Mouse (Mus musculus): ENCODE measurements around the gene Txnip.
"Not testable (repeated sequence)": the region's sequence is repeated elsewhere in the genome, so short reads cannot be mapped to it uniquely, and the experiment has no call there.

Gene Txnip

GRCm38 (mm10) chr3:96557694-96558093 is at the start of gene Txnip:
Gene Txnip, plus strand, starts transcription at chr3:96557957.
- DNase-seq = peak; percentile 99

- DNase-seq = not testable (repeated sequence)
Measured at GRCm38 (mm10) chr3:96507966-96508365, 49.8 kb upstream of the Txnip start.

- no peak for DNase-seq
Measured at GRCm38 (mm10) chr3:96520171-96520570, 37.6 kb upstream of the Txnip start.

GRCm38 (mm10) chr3:96522149-96522548 is 35.6 kb upstream of the Txnip start:
- peak; percentile 28 for DNase-seq

GRCm38 (mm10) chr3:96524028-96524810 is 33.5 kb upstream of the Txnip start:
- DNase-seq = no peak

- no peak for DNase-seq
Measured at GRCm38 (mm10) chr3:96524914-96525313, 32.8 kb upstream of the Txnip start, which contains the start of gene Hfe2. Gene Hfe2, plus strand, starts transcription at chr3:96525172.

GRCm38 (mm10) chr3:96526013-96526762 is 31.6 kb upstream of the Txnip start:
- DNase-seq = no peak

GRCm38 (mm10) chr3:96526864-96527542 is 30.8 kb upstream of the Txnip start:
- DNase-seq = no peak

GRCm38 (mm10) chr3:96528506-96528905 is 29.3 kb upstream of the Txnip start:
- no peak for DNase-seq

GRCm38 (mm10) chr3:96532050-96532449 is 25.7 kb upstream of the Txnip start:
- no peak for DNase-seq

- no peak for DNase-seq
Measured at GRCm38 (mm10) chr3:96534300-96534699, 23.5 kb upstream of the Txnip start.

- no peak for DNase-seq
Measured at GRCm38 (mm10) chr3:96539316-96539715, 18.4 kb upstream of the Txnip start.

- DNase-seq = no peak
Measured at GRCm38 (mm10) chr3:96540740-96541139, 17.0 kb upstream of the Txnip start.

- no peak for DNase-seq
Measured at GRCm38 (mm10) chr3:96541328-96542078, 16.3 kb upstream of the Txnip start.

- DNase-seq = no peak
Measured at GRCm38 (mm10) chr3:96542554-96542953, 15.2 kb upstream of the Txnip start.

- DNase-seq = no peak
Measured at GRCm38 (mm10) chr3:96543345-96543744, 14.4 kb upstream of the Txnip start.

GRCm38 (mm10) chr3:96545565-96545964 is 12.2 kb upstream of the Txnip start:
- no peak for DNase-seq

- no peak for DNase-seq
Measured at GRCm38 (mm10) chr3:96546880-96547279, 10.9 kb upstream of the Txnip start.

- DNase-seq = peak; percentile 80
Measured at GRCm38 (mm10) chr3:96547389-96547960, 10.3 kb upstream of the Txnip start.

- no peak for DNase-seq
Measured at GRCm38 (mm10) chr3:96548824-96549223, 8.9 kb upstream of the Txnip start.

GRCm38 (mm10) chr3:96549346-96549745 is 8.4 kb upstream of the Txnip start:
- DNase-seq = no peak

- DNase-seq = peak; percentile 72
Measured at GRCm38 (mm10) chr3:96551203-96551602, 6.6 kb upstream of the Txnip start.

All from thymus, postnatal 25 days (tissue).